Mouse (Mus musculus): ENCODE measurements around the gene Ppp4r2. TPM values are rescaled to one million over a fixed set of nuclear protein-coding genes. Genes with fewer than 3 reads are reported as not detected.
A peak's percentile ranks its signal among the peaks of the same experiment; 100 is the strongest.

Ppp4r2 gene
- polyA plus RNA-seq (2015; fragmentation: Nextera tagmentation; extraction: Ambion mirVana): 13.3 and 14.8 TPM in 2 replicates

DNA sequence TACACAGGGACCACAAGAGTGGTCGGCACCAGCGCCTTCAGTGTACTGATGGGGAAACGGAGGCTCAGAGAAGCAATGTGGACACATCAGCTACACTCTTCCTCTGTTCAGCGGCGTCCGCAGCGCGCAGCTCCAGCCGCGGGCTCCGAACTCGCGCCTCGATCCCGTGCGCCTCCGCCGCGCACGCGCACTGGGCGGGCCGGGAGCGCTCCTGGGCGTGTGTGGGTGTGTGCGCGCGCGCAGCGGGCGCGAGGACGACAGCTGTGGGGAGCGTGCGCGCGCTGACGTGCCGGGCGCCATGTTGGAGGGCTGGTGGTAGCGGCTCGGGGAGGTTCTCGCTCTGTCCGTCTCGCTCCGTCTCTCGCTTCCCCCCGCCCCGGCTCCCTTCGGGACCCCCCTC lies at the start of gene Ppp4r2:
Ppp4r2 (plus strand) TSS at position 268 of the 400 bp plus-strand sequence.
- no peaks in the 10 kb centered on the region for H3K9me3 ChIP-seq (replicated peaks)
- ATAC-seq (ENCODE audit: low FRiP score): peak; percentile 95
- H3K4me2 ChIP-seq: peak within 1 kb of the TSS; percentile 58
- peak within 1 kb of the TSS; percentile 80 for H3K4me3 ChIP-seq (replicated peaks)
- WGBS: under 1% methylated on average over 43 of the region's 50 CpGs
- peak within 1 kb of the TSS; percentile 76 for H3K9ac ChIP-seq (replicated peaks)
- H3K27me3 ChIP-seq (replicated peaks): no peaks in the 10 kb centered on the region
- H3K4me1 ChIP-seq: peaks cover 32% of the 10 kb centered on the region
- peaks cover 18% of the 10 kb centered on the region for H3K36me3 ChIP-seq
- peak within 1 kb of the TSS; percentile 90 for H3K27ac ChIP-seq (replicated peaks)

DNA sequence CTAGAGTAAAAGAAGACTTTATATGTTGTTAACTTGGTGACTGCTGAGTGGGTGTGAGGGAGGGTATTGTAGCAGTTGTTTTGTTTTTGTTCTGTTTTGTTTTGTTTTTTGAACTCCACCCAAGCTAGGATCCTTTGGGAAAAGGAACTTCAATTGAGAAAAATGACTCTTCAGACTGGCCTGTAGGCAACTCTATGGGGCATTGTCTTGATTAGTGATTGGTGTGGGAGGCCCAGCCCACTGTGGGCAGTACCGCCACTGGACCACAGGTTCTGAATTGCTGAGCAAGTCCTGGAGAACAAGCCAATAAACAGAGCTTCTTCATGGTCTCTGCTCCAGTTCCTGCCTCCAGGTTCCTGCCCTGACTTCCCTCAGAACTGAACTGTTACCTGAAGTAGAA lies 45.7 kb upstream of the Ppp4r2 start:
- H3K36me3 ChIP-seq: no peaks in the 10 kb centered on the region
- H3K4me2 ChIP-seq: no peak overlapping the region
- no peak overlapping the region for H3K9ac ChIP-seq (replicated peaks)
- no peak for ATAC-seq (ENCODE audit: low FRiP score)
- no peak overlapping the region for H3K27ac ChIP-seq (replicated peaks)
- no peak overlapping the region for H3K4me3 ChIP-seq (replicated peaks)
- no peaks in the 10 kb centered on the region for H3K4me1 ChIP-seq
- no peaks in the 10 kb centered on the region; the same call in 1 of the 2 replicates for H3K9me3 ChIP-seq (replicated peaks)
- 83% methylated on average over 1 of the region's 1 CpGs for WGBS
- H3K27me3 ChIP-seq (replicated peaks): no peaks in the 10 kb centered on the region

DNA sequence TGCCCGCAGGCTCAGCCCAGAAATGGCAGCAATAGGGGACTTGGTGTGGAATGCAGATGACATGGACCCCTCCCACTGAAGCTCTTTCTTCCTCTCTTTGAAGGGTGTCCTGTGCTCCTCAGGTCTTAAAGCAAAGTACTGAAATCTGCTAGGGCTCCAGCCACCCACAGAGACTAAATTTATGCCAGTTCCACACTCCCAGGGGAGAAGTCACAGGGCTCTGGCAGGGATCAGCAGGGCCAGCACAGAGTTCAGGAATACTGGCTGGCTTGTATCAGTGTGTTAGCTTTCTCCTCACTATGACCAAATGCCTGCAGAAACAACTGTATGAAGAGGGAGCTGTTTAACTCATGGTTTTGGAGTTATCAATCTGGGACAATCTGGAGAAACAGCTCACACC lies 44.3 kb upstream of the Ppp4r2 start:
- Histone ChIP-seq H3K4me2 (no peak overlapping the region), H3K36me3 (no peaks in the 10 kb centered on the region), H3K27ac (replicated peaks) (no peak overlapping the region), H3K9ac (replicated peaks) (no peak overlapping the region), H3K27me3 (replicated peaks) (no peaks in the 10 kb centered on the region), H3K4me1 (no peaks in the 10 kb centered on the region), H3K4me3 (replicated peaks) (no peak overlapping the region), H3K9me3 (replicated peaks) (no peaks in the 10 kb centered on the region; the same call in 1 of the 2 replicates)
- no peak for ATAC-seq (ENCODE audit: low FRiP score)
- 93% methylated on average over 1 of the region's 1 CpGs for WGBS

GRCm38 (mm10) chr6:100792055-100792659 lies 41.3 kb upstream of the Ppp4r2 start:
- Histone ChIP-seq H3K4me1 (no peaks in the 10 kb centered on the region), H3K4me3 (replicated peaks) (no peak overlapping the region), H3K9ac (replicated peaks) (no peak overlapping the region), H3K4me2 (no peak overlapping the region), H3K9me3 (replicated peaks) (no peaks in the 10 kb centered on the region), H3K36me3 (no peaks in the 10 kb centered on the region), H3K27me3 (replicated peaks) (no peaks in the 10 kb centered on the region), H3K27ac (replicated peaks) (no peak overlapping the region)
- no peak for ATAC-seq (ENCODE audit: low FRiP score)
- 80% methylated on average over 3 of the region's 3 CpGs for WGBS

DNA sequence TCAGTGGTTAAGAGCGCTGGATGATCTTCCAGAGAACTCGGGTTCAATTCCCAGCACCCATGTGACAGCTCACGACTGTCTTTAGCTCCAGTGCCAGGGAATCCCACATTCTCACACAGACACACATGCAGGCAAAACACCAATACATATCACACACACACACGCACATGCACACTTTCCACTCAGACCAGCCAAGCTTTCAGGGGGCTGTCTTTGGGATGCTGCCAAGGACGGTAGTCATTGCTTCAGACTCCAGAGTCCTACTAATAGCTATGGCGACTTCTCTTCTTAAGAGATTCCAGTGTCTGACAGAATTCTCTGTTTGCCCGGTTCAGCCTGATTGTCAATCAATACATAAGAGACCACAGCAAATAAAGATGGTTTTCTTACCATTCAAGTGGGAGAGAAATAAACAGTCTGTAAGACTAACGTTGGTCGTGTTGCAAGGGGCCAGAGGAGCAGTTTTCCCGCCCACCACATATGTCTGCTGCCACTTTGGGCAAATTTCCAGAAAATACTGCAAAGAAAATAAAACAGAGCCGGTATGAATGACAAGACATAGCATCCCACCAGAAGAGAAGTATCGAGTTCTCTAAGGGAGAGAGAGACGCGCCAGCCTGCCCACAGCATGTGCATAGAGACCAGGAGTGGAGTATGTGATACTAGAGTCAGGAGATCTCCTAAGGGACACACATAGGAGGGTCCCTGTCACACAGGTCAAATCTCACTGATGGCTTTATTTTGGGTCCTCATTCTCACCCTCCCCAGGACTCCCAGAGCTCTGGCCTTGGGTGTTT lies 40.3 kb upstream of the Ppp4r2 start:
- no peaks in the 10 kb centered on the region for H3K27me3 ChIP-seq (replicated peaks)
- H3K4me2 ChIP-seq: no peak overlapping the region
- H3K9ac ChIP-seq (replicated peaks): no peak overlapping the region
- ATAC-seq (ENCODE audit: low FRiP score): no peak
- WGBS: 71% methylated on average over 14 of the region's 14 CpGs
- H3K9me3 ChIP-seq (replicated peaks): no peaks in the 10 kb centered on the region
- no peak overlapping the region for H3K4me3 ChIP-seq (replicated peaks)
- H3K36me3 ChIP-seq: no peaks in the 10 kb centered on the region
- no peak overlapping the region for H3K27ac ChIP-seq (replicated peaks)
- H3K4me1 ChIP-seq: no peaks in the 10 kb centered on the region

- Histone ChIP-seq H3K9ac (replicated peaks) (no peak overlapping the region), H3K36me3 (no peaks in the 10 kb centered on the region), H3K27ac (replicated peaks) (no peak overlapping the region), H3K4me1 (peaks cover 5% of the 10 kb centered on the region; the same call in 1 of the 2 replicates), H3K9me3 (replicated peaks) (no peaks in the 10 kb centered on the region), H3K4me2 (no peak overlapping the region), H3K27me3 (replicated peaks) (no peaks in the 10 kb centered on the region), H3K4me3 (replicated peaks) (no peak overlapping the region)
- WGBS: 66% methylated on average over 6 of the region's 6 CpGs
- no peak for ATAC-seq (ENCODE audit: low FRiP score)
Observed at GRCm38 (mm10) chr6:100795797-100796196, 37.6 kb upstream of the Ppp4r2 start.

DNA sequence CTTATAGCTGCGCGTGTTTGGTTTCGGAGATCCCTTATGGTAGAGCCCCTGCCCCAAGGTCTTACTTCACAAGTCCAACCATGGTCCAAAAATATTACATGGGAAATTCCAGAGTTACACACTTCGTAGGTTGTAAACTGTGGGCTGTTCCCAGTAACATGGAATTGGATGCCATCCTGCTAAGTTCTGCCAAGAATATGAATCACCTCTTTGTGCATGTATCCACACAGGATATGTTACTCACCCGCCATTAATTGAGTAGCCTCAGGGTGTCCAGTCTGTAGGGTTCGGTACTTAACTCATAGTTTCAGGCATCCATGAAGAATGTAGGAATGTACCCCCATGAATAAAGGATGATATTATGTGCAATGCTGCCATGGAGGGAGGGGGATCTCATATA lies 34.1 kb upstream of the Ppp4r2 start:
- 92% methylated on average over 6 of the region's 6 CpGs for WGBS

DNA sequence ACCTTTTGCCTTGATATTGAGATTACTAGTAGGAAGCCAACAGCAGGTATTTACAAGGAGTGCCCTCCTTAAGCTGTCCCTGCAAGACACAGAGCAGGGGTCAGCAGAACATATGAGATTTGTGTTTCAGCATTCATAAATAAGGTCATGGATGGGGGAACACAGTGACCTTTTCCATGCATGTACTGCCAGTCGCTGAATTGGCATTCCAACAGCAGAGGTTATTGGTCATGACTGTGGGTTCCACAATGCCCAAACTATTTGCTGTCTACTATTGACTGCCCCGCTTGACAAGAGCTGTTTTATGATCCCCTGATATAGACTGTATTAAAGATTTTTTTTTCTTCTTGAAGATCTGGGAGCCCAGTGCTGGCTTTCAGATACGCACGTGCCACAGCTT lies 33.7 kb upstream of the Ppp4r2 start:
- no peak for ATAC-seq (ENCODE audit: low FRiP score)
- Histone ChIP-seq H3K4me3 (replicated peaks) (no peak overlapping the region), H3K36me3 (no peaks in the 10 kb centered on the region), H3K4me1 (peaks cover 7% of the 10 kb centered on the region; the same call in 1 of the 2 replicates), H3K4me2 (no peak overlapping the region), H3K9ac (replicated peaks) (no peak overlapping the region), H3K9me3 (replicated peaks) (no peaks in the 10 kb centered on the region), H3K27me3 (replicated peaks) (no peaks in the 10 kb centered on the region), H3K27ac (replicated peaks) (no peak overlapping the region)
- 88% methylated on average over 4 of the region's 4 CpGs for WGBS

More for the DNA sequence above, 34.1 kb upstream of the Ppp4r2 start:
- Histone ChIP-seq H3K4me3 (replicated peaks) (no peak overlapping the region), H3K36me3 (no peaks in the 10 kb centered on the region), H3K4me1 (peaks cover 7% of the 10 kb centered on the region; the same call in 1 of the 2 replicates), H3K27me3 (replicated peaks) (no peaks in the 10 kb centered on the region), H3K4me2 (no peak overlapping the region), H3K27ac (replicated peaks) (no peak overlapping the region), H3K9ac (replicated peaks) (no peak overlapping the region), H3K9me3 (replicated peaks) (no peaks in the 10 kb centered on the region)
- ATAC-seq (ENCODE audit: low FRiP score): no peak

DNA sequence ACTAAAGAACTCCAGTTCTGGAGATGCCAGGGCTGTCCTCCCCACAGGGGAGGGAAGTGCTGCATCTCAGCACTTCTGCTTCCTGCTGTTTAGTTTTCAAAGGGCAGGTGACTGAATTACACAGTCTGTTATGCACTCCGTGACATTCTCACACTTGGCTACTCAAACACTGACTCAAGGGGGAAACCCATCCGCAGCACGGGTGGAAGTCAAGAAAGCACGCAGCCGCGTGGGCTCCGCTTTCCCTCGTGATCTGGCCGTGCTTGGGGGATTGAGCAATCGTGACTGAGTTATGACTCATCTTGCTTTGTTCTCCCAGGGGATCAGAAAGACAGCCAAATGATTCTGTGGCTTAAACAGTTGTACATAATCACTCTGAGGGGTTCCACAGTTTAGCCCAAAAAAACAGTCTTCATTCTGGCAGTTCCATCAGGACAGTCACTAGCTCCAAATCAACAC lies 32.9 kb upstream of the Ppp4r2 start:
- no peak for ATAC-seq (ENCODE audit: low FRiP score)
- Histone ChIP-seq H3K4me1 (peaks cover 7% of the 10 kb centered on the region; the same call in 1 of the 2 replicates), H3K4me3 (replicated peaks) (no peak overlapping the region), H3K9ac (replicated peaks) (no peak overlapping the region), H3K27me3 (replicated peaks) (no peaks in the 10 kb centered on the region), H3K27ac (replicated peaks) (no peak overlapping the region), H3K36me3 (no peaks in the 10 kb centered on the region), H3K4me2 (no peak overlapping the region), H3K9me3 (replicated peaks) (no peaks in the 10 kb centered on the region)
- 41% methylated on average over 10 of the region's 10 CpGs for WGBS

DNA sequence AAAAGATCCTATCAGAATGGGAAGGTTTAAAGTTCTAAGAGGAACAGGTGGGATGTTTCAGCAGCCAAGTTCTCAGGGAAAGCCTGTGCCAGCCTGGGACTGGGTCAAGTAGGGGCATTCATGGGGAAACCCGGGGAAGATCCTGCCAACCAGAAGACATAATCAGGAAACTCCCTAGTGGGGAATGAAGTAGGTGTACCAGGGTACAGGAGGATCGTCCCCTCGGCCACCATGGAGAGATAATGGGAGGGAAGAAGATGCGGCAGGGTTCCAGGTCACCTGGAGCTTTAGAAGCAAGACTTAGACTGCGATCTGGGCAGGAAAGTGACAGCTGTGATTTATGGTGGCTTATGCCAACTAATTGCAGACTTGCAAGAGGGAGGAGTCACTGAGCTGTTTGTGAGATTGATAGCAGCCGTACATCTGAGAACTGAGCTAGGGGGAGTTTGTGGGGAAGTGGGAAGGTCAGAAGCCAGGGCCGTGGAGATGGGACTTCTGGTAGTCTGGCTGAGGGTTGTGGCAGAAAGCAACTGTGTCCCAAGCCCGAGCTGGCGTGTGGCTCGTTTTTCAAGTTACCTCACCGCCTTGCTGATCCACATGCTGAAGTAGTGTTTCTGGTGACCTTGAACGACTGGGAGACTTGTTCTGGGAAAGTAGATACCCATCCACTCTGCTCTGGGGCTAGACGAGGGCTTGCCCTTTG lies 30.9 kb upstream of the Ppp4r2 start:
- Histone ChIP-seq H3K36me3 (no peaks in the 10 kb centered on the region), H3K27ac (replicated peaks) (no peak overlapping the region), H3K4me1 (peaks cover 7% of the 10 kb centered on the region; the same call in 1 of the 2 replicates), H3K9ac (replicated peaks) (no peak overlapping the region), H3K9me3 (replicated peaks) (no peaks in the 10 kb centered on the region), H3K27me3 (replicated peaks) (no peaks in the 10 kb centered on the region), H3K4me3 (replicated peaks) (no peak overlapping the region), H3K4me2 (no peak overlapping the region)
- no peak for ATAC-seq (ENCODE audit: low FRiP score)
- WGBS: 75% methylated on average over 13 of the region's 13 CpGs

DNA sequence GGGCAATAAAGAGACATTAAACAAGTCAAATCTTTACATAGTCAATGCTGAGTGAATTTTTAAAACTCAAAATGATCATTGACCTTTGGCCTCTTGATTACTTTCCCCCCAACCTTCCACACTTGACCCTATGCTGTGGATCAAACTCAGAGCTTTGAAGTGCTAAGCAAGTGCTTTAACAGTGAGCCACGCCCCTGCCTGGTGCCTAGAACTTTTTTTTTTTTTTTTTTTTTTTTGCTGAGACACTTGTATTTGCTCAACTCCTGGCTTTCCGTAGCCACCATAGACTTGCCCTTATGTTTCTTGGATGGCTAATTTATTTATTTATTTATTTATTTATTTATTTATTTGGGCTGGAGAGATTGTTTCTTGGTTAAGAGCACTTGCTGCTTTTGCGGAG lies 30.2 kb upstream of the Ppp4r2 start:
- Histone ChIP-seq H3K27ac (replicated peaks) (no peak overlapping the region), H3K4me1 (peaks cover 7% of the 10 kb centered on the region; the same call in 1 of the 2 replicates), H3K36me3 (no peaks in the 10 kb centered on the region), H3K27me3 (replicated peaks) (no peaks in the 10 kb centered on the region), H3K4me2 (no peak overlapping the region), H3K4me3 (replicated peaks) (no peak overlapping the region), H3K9ac (replicated peaks) (no peak overlapping the region), H3K9me3 (replicated peaks) (no peaks in the 10 kb centered on the region)
- ATAC-seq (ENCODE audit: low FRiP score): no peak
- WGBS: 87% methylated on average over 3 of the region's 3 CpGs
